Mouse (Mus musculus) layer of hippocampus, postnatal 14 days (tissue): ENCODE results near the gene Aldh1a1. TPM values are rescaled to one million over a fixed set of nuclear protein-coding genes. Genes with fewer than 3 reads are reported as not detected.
"Not testable (repeated sequence)": the region's sequence is repeated elsewhere in the genome, so short reads cannot be mapped to it uniquely, and the experiment has no call there.

Source experiments
- DNase-seq, 2 experiments: peaks; one replicate each; pipeline ENCODE4 v3.0.0; 2021 to 2022; ENCODE audit warnings: low spot score in 2 of 2, mixed read lengths in 1 of 2
- total RNA-seq, 2 experiments: library from RNA; stranded (reverse); gene quantifications; 2 replicates each; pipeline ENCODE4 v1.2.3; 2021

Gene Aldh1a1
- total RNA-seq, 2 experiments from 2014 or later = 49.6 to 55.6 TPM

DNA sequence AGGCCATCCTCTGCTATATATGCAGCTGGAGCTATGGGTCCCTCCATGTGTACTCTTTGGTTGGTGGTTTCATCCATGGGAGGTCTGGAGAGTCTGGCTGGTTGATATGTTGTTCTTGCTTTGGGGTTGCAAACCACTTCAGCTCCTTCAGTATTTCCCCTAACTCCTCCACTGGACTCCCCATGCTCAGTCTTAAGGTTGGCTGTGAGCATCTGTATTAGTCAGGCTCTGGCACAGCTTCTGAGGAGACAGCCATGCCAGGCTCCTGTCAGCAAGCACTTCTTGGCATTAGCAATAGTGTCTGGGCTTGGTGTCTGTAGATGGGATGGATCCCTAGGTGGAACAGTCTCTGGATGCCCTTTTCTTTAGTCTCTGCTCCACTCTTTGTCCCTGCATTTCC, 155.0 kb downstream of the Aldh1a1 start:
- not testable (repeated sequence) for DNase-seq

DNA sequence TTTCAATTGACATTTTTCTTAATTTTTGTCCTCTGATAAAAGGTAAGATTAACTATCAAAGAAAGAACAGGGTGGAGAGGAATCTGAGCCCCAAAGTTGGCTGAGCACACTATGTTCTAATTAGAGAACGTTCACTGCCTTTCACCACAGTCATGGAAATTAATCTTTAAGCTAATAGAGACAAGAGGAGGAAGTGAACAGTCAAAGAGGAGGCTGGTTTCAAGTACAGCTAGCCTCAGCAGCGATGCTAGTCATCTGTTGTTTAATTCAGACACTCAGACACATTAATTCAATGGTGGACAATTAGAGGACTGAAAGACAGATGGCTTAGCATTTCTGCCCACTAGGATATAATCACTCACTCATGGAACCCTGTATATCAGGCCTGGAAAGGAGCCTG, 157.5 kb downstream of the Aldh1a1 start:
- DNase-seq = no peak

DNA sequence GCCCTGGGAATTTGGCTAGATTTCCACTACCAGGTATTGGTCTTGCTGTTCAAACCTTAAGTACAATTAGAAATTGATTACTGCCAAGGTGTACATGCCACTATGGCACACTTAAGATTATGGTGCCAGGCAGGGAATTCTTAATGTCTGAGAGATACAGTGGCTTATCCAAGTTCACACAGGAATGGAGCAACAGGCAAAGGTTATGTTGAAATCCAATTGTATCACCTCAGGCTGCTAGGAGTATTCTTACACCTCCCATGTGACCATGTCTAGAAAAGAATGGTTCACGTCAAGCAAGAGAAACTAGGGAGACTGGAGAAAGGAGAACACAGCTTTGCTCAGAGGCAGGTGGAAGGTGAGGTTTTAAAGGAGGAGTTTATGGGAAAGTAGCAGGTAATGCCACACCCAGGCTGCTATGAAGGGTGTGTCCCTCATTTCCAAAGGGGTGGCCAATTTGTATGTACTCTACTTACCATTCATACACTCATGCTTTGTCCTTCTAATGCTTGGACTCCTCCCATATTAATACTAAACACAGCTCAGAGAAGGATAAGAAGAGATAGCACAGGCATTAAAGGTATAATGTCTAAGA, 160.7 kb downstream of the Aldh1a1 start:
- DNase-seq = no peak

DNA sequence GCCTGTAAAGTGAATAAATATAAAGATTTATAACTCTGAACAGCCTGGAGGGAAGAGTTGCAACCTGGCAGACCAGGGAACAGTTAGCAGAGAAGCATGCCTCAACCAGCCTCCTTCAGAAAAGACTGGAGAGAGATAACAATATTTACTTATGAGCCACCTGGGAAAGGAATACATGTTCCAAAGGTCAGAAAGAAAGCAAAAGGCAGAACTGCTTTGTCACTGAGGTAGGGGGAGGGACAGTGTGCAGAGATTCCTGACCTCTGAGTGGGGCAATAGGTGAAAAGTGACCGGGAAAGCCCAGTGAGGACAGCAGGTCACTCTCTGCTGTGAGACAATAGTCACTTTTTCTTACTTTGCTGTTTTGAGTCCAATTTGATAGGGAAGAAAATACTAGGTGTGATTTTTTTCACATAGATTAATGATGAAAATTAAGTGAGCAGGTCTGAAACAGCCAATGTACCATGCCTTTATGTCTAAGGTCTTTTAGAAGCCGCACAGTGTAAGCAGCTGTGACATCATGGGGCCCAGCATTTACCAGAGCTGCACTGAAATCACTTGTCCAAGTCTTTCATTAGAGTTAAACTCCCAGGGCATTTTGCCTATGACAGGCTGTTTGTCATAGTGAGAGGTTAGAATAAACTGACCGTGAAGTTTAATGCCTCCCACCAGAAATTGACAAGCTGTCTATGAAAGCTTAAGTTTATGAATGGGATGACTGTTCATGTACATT, 161.8 kb downstream of the Aldh1a1 start:
- DNase-seq = no peak

DNA sequence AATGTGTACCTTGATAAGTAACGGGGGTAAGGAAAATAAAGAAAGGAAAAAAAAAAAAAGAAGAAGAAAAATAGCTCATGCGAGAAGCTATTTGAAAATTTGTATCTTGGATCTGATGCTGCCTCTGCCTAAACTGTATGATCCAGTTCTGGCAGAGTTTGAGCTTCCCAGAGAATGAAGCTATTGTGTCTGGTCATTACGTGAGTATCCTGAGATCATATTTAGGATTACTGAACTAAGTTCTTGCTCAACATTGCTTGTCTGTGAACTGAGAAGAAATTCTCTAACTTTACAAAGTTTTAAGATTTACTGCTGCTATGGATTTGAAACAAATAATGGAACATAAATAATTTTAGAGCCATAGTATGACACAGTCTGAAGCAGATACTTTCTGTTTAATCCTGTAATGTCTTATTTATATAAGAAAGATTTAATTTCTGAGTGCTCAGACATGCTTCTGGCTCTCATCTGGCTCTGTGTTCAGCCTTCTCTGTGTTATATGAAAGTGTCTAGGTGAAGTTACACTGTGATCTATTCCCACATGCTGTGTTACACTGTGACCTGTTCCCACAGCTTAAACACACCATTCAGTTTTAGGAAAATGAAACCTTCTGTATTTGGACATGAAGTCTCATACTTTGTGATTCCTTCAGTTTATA, 185.3 kb downstream of the Aldh1a1 start:
- DNase-seq = no peak

Other genes with a start within 250 kb of the Aldh1a1 start
- 1 to 10 TPM in 1 of 2 experiments, under 1 TPM in 1; 0.79 to 1.2 TPM for gene Anxa1, start 101.8 kb upstream of the Aldh1a1 start, total RNA-seq
- under 1 TPM; 0.43 to 0.51 TPM for gene Aldh1a7, start 234.8 kb downstream of the Aldh1a1 start, total RNA-seq